Mouse (Mus musculus) myocyte (in vitro differentiated cells): ENCODE data around the gene Tmem219.

ENCODE experiments used
- CEBPB ChIP-seq: IDR thresholded peaks from 2 replicates; pipeline ENCODE4 v1.6.1; 2011; ENCODE audit warnings: mild to moderate bottlenecking, moderate library complexity; ENCODE audit not compliant: poor library complexity, insufficient read depth, severe bottlenecking
- MAX ChIP-seq: IDR thresholded peaks from one replicate; pipeline ENCODE4 v1.6.1; 2011; ENCODE audit warnings: low read depth, mild to moderate bottlenecking, control low read depth
- MYOG ChIP-seq, 3 experiments: IDR thresholded peaks; one replicate each; pipeline ENCODE4 v1.6.1; 2011; ENCODE audit warnings: control low read depth in 2 of 3, low read depth in 2 of 3, mild to moderate bottlenecking in 2 of 3; ENCODE audit not compliant: insufficient read length in 2 of 3, control insufficient read depth in 1 of 3, insufficient read depth in 1 of 3
- POLR2A ChIP-seq: IDR thresholded peaks from one replicate; pipeline ENCODE4 v1.6.1; 2011; ENCODE audit warnings: low read depth, mild to moderate bottlenecking, control low read depth, moderate library complexity; ENCODE audit not compliant: insufficient read length
- POLR2AphosphoS2 ChIP-seq: IDR thresholded peaks from one replicate; pipeline ENCODE4 v1.6.1; 2011; ENCODE audit warnings: low read depth, control low read depth; ENCODE audit not compliant: insufficient read length
- TCF3 ChIP-seq: IDR thresholded peaks from one replicate; pipeline ENCODE4 v1.6.1; 2011; ENCODE audit warnings: low read depth, control low read depth; ENCODE audit not compliant: insufficient read length

GRCm38 (mm10) chr7:126965568-126965967 is 42.9 kb upstream of the Tmem219 start:
- TF ChIP-seq POLR2A = no peak
- TF ChIP-seq CEBPB = no peak
- TF ChIP-seq MAX = no peak
- no peak for TF ChIP-seq MYOG (IDR thresholded peaks at IDR 0.05; ENCODE audit: control insufficient read depth in 1 of 3, insufficient read depth in 1 of 3, insufficient read length in 2 of 3, low read depth in 2 of 3)
- no peak for TF ChIP-seq TCF3
- no peak for TF ChIP-seq POLR2AphosphoS2
